Mouse (Mus musculus): ENCODE data around the gene Qtrt2.

Gene Qtrt2

GRCm38 (mm10) chr16:43926341-43926859, at the start of gene Qtrt2:
Gene Qtrt2, minus strand, starts transcription at chr16:43926809.
- no peak for DNase-seq

- no peak for DNase-seq
Measured at GRCm38 (mm10) chr16:43973606-43974220, 47.1 kb upstream of the Qtrt2 start.

GRCm38 (mm10) chr16:43973147-43973546, 46.5 kb upstream of the Qtrt2 start:
- DNase-seq, result no peak

GRCm38 (mm10) chr16:43972391-43972790, 45.8 kb upstream of the Qtrt2 start:
- no peak for DNase-seq

GRCm38 (mm10) chr16:43971741-43972140, 45.1 kb upstream of the Qtrt2 start:
- DNase-seq, result no peak

GRCm38 (mm10) chr16:43971189-43971588, 44.6 kb upstream of the Qtrt2 start:
- DNase-seq, result no peak

GRCm38 (mm10) chr16:43970426-43970825, 43.8 kb upstream of the Qtrt2 start:
- DNase-seq, result no peak

- no peak for DNase-seq
Measured at GRCm38 (mm10) chr16:43965781-43966389, 39.3 kb upstream of the Qtrt2 start.

GRCm38 (mm10) chr16:43963780-43964179, 37.2 kb upstream of the Qtrt2 start:
- DNase-seq, result no peak

- no peak for DNase-seq
Measured at GRCm38 (mm10) chr16:43963291-43963690, 36.7 kb upstream of the Qtrt2 start.

GRCm38 (mm10) chr16:43958038-43958437, 31.4 kb upstream of the Qtrt2 start:
- no peak for DNase-seq

GRCm38 (mm10) chr16:43954913-43955312, 28.3 kb upstream of the Qtrt2 start:
- DNase-seq, result no peak

- DNase-seq, result peak; percentile 51
Measured at GRCm38 (mm10) chr16:43951591-43951990, 25.0 kb upstream of the Qtrt2 start.

- no peak for DNase-seq
Measured at GRCm38 (mm10) chr16:43945869-43946268, 19.3 kb upstream of the Qtrt2 start.

GRCm38 (mm10) chr16:43945351-43945750, 18.7 kb upstream of the Qtrt2 start:
- DNase-seq, result no peak

- DNase-seq, result no peak
Measured at GRCm38 (mm10) chr16:43940846-43941245, 14.2 kb upstream of the Qtrt2 start.

GRCm38 (mm10) chr16:43935892-43936291, 9.3 kb upstream of the Qtrt2 start:
- no peak for DNase-seq

- no peak for DNase-seq
Measured at GRCm38 (mm10) chr16:43935367-43935766, 8.8 kb upstream of the Qtrt2 start.

GRCm38 (mm10) chr16:43934856-43935255, 8.2 kb upstream of the Qtrt2 start:
- no peak for DNase-seq

- no peak for DNase-seq
Measured at GRCm38 (mm10) chr16:43933041-43933440, 6.4 kb upstream of the Qtrt2 start.

- no peak for DNase-seq
Measured at GRCm38 (mm10) chr16:43932319-43932718, 5.7 kb upstream of the Qtrt2 start.

- no peak for DNase-seq
Measured at GRCm38 (mm10) chr16:43931502-43931901, 4.9 kb upstream of the Qtrt2 start.

- no peak for DNase-seq
Measured at GRCm38 (mm10) chr16:43930577-43930976, 4.0 kb upstream of the Qtrt2 start.

GRCm38 (mm10) chr16:43925846-43926245, 763 bp downstream of the Qtrt2 start:
- no peak for DNase-seq
